Mouse (Mus musculus) thymus, adult 2 months (tissue): ENCODE measurements around the gene Slc9a3r2. TPM values are rescaled to one million over a fixed set of nuclear protein-coding genes. Genes with fewer than 3 reads are reported as not detected.
A peak's percentile ranks its signal among the peaks of the same experiment; 100 is the strongest.

Source experiments
- DNase-seq: peaks from one replicate; pipeline ENCODE4 v3.0.0; 2021
- H3K27ac ChIP-seq: fragments of 200-500 bp; 2 replicates; pipeline ENCODE4 v1.5.1; 2012; ENCODE audit warnings: low read length, control low read depth; ENCODE audit not compliant: control insufficient read depth, insufficient read depth
- H3K27me3 ChIP-seq: fragments of 200-500 bp; 2 replicates; pipeline ENCODE4 v1.6.1; 2012; ENCODE audit warnings: mild to moderate bottlenecking, low read length, moderate library complexity, mixed read lengths; ENCODE audit not compliant: control insufficient read depth, insufficient read depth
- H3K36me3 ChIP-seq: fragments of 200-500 bp; 2 replicates; pipeline ENCODE4 v1.6.1; 2012; ENCODE audit warnings: mild to moderate bottlenecking, low read length, moderate library complexity; ENCODE audit not compliant: control insufficient read depth, insufficient read depth
- H3K4me1 ChIP-seq: fragments of 200-500 bp; replicated peaks from 2 replicates; pipeline ENCODE4 v1.6.1; 2012; ENCODE audit warnings: low read length; ENCODE audit not compliant: control insufficient read depth, insufficient read depth
- H3K4me3 ChIP-seq: fragments of 200-500 bp; 2 replicates; pipeline ENCODE4 v1.5.1; 2012; ENCODE audit warnings: mild to moderate bottlenecking, low read length, control low read depth, moderate library complexity; ENCODE audit not compliant: control insufficient read depth, insufficient read depth
- CTCF ChIP-seq: fragments of 200-500 bp; IDR thresholded peaks from 2 replicates; pipeline ENCODE4 v1.5.1; 2012; ENCODE audit warnings: mild to moderate bottlenecking, control low read depth, low read length, moderate library complexity, borderline replicate concordance; ENCODE audit not compliant: control insufficient read depth, poor library complexity, insufficient read depth; ENCODE audit errors: extremely low read depth
- POLR2A ChIP-seq: fragments of 200-500 bp; IDR thresholded peaks from 2 replicates; pipeline ENCODE4 v1.6.1; 2012; ENCODE audit warnings: mild to moderate bottlenecking, low read length, control low read depth, moderate library complexity; ENCODE audit not compliant: control insufficient read depth, poor library complexity, insufficient read depth; ENCODE audit errors: extremely low read depth
- WGBS: fragments of 180-500 bp; shearing (Covaris S2); methylation state at CpG from one replicate; pipeline ENCODE4 v1.1.7; 2018; 5-methylcytosine and 5-hydroxymethylcytosine counted together
- polyA plus RNA-seq: library from polyadenylated mRNA; depleted of rRNA; stranded (reverse); fragments of >200 nt; gene quantifications from 2 replicates; pipeline ENCODE4 v1.2.3, GENCODE M21; 2012

Slc9a3r2 gene
- polyA plus RNA-seq, 1 experiment, result 19.6 TPM

GRCm38 (mm10) chr17:24650766-24651165 is 639 bp upstream of the Slc9a3r2 start:
- no peak for TF ChIP-seq CTCF
- TF ChIP-seq POLR2A, result no peak
- peaks cover 12% of the 10 kb centered on the region for H3K4me1 ChIP-seq
- 90% methylated on average over 4 of the region's 4 CpGs for WGBS
- no peak for DNase-seq
- no peaks in the 10 kb centered on the region for H3K36me3 ChIP-seq
- H3K4me3 ChIP-seq, result no peak overlapping the region
- no peak overlapping the region for H3K27ac ChIP-seq
- H3K27me3 ChIP-seq, result no peaks in the 10 kb centered on the region; the same call in 1 of the 2 replicates

- TF ChIP-seq POLR2A, result no peak
- no peak for TF ChIP-seq CTCF
- Histone ChIP-seq H3K4me3 (peak overlapping the region; percentile 48), H3K36me3 (no peaks in the 10 kb centered on the region), H3K4me1 (peaks cover 12% of the 10 kb centered on the region), H3K27ac (no peak overlapping the region), H3K27me3 (no peaks in the 10 kb centered on the region; the same call in 1 of the 2 replicates)
- DNase-seq, result peak; percentile 12
- WGBS, result 3% methylated on average over 35 of the region's 35 CpGs
These were observed 502 bp downstream of the Slc9a3r2 start for GRCm38 (mm10) chr17:24649581-24650069.

DNA sequence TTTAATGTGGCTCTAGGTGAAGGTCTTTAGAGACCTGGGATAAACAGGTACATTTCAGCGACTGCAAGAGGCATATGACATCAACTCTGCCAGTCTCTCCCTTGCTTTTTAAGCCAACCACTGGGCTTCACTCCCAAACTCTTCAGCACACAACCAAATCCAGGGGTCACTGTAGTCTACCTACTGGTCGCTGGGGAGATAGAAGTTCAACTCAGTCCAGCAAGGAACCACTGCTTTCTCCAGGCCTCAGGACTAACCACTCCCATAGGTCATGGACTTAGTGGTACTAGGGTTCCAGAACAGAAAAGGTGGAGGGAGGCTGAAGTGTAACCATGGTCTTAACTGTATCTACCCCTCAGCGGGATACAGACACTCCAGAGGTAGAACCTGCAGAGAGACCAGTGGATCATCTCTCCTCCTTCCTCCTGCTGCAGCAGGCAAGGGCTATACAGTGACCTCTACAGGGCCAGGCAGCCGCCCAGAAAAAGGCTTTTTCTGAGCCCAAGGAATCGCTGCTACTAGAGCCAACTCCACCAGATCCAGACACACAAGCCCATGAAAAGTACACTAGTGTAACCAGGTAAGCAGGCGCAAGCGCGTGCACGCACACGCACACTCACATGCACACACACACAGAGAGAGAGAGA is 1.3 kb downstream of the Slc9a3r2 start:
- 89% methylated on average over 10 of the region's 10 CpGs for WGBS
- no peak for TF ChIP-seq POLR2A
- no peak for TF ChIP-seq CTCF
- DNase-seq, result no peak
- Histone ChIP-seq H3K27ac (no peak overlapping the region), H3K4me3 (no peak overlapping the region), H3K27me3 (no peaks in the 10 kb centered on the region; the same call in 1 of the 2 replicates), H3K4me1 (peaks cover 11% of the 10 kb centered on the region), H3K36me3 (no peaks in the 10 kb centered on the region)

DNA sequence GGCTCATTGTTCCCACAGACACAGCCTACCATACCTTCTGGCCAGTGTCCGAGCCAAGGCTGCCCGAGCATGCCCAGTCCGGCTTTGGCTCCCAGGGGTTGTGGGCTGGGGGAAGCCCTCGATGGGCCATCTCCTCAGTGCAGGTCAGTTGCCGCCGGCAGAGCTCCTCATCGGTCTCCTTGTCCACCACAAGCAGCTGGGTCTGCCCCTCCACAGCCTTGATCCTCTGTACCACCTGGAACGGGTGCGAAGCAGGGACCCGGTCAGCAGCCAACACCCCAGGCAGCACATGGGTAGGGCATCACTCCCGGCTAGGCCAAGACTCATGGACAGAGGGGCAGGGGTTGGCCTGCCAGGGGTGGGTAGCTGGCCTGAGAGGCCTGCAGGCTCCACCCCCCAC is 2.6 kb downstream of the Slc9a3r2 start:
- TF ChIP-seq POLR2A (no peak), CTCF (no peak)
- H3K4me3 ChIP-seq, result no peak overlapping the region
- no peak overlapping the region for H3K27ac ChIP-seq
- H3K27me3 ChIP-seq, result no peaks in the 10 kb centered on the region; the same call in 1 of the 2 replicates
- H3K36me3 ChIP-seq, result no peaks in the 10 kb centered on the region
- 92% methylated on average over 11 of the region's 11 CpGs for WGBS
- H3K4me1 ChIP-seq, result peaks cover 10% of the 10 kb centered on the region
- DNase-seq, result no peak

GRCm38 (mm10) chr17:24646381-24646780 is 3.7 kb downstream of the Slc9a3r2 start:
- Histone ChIP-seq H3K27ac (no peak overlapping the region), H3K4me1 (peaks cover 10% of the 10 kb centered on the region), H3K4me3 (no peak overlapping the region), H3K27me3 (no peaks in the 10 kb centered on the region; the same call in 1 of the 2 replicates), H3K36me3 (no peaks in the 10 kb centered on the region)
- no peak for DNase-seq
- 93% methylated on average over 4 of the region's 4 CpGs for WGBS
- TF ChIP-seq POLR2A, result no peak
- no peak for TF ChIP-seq CTCF

GRCm38 (mm10) chr17:24645916-24646315 is 4.2 kb downstream of the Slc9a3r2 start:
- no peaks in the 10 kb centered on the region for H3K36me3 ChIP-seq
- 92% methylated on average over 3 of the region's 3 CpGs for WGBS
- H3K27me3 ChIP-seq, result no peaks in the 10 kb centered on the region; the same call in 1 of the 2 replicates
- no peak overlapping the region for H3K4me3 ChIP-seq
- no peak overlapping the region for H3K27ac ChIP-seq
- H3K4me1 ChIP-seq, result peaks cover 10% of the 10 kb centered on the region
- TF ChIP-seq POLR2A, result no peak
- no peak for TF ChIP-seq CTCF
- no peak for DNase-seq
